Mouse (Mus musculus) adrenal gland (tissue): ENCODE data around the gene Cfap161.

Source experiments
- intact Hi-C: fragments of 180-260 bp; cut with DNase I; formaldehyde crosslinking; loops from one replicate; pipeline ENCODE4 v1.15.1; 2025
- long read RNA-seq, 2 experiments: library from polyadenylated mRNA; unstranded; transcript quantifications; one replicate each; pipeline ENCODE4 v2.0.0; 2020; ENCODE audit warnings: borderline replicate concordance in 1 of 2; ENCODE audit not compliant: insufficient replicate concordance in 1 of 2

The Cfap161 gene
- long read RNA-seq, experiment 1, partial matches to known transcripts: 0 of 1 reads
- long read RNA-seq, experiment 1, other reads (novel, unspliced or antisense): 1 of 1 reads
- long read RNA-seq, experiment 2: 0 reads

GRCm38 (mm10) chr7:83794705-83795104, at the start of gene Cfap161:
Gene Cfap161, minus strand, starts transcription at chr7:83794880.
- intact Hi-C loops: no loop called here

DNA sequence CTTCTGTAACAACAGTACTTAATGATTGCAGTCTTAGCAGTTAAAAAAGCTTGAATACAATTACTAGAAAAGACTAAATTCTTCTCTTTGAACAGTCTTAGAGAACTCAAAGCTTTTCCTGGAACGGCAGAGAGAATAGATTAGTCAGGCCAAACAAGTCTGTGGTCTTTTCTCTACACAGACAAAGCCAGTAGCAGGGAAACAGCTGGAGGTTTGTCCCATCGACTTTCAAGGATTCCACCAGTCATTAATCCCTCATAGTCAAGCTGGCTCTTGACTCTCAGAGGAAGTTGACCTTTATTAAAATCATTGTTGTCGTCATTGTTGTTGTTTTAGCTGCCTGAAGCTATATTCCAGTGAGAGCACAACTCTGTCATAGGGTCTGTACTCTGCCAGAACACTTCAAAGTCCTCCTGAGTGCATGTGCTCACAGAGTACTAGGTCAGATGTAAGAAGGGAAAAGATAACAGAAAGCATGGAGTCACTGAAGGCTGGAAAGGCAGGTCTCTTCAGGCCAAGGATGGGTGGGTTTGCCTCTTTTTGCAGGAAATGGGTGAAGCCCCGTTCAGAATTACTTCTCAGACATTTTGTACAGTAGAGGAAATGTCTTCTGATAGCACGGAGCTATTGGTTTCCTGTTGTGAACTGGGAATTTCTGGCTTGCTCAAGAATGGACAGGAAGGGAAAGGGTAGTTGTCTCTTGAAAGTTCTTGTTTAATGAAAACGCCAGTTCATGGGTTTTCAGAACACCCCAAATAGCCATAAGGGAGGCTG, 48.0 kb upstream of the Cfap161 start:
- intact Hi-C loops: no loop called here

DNA sequence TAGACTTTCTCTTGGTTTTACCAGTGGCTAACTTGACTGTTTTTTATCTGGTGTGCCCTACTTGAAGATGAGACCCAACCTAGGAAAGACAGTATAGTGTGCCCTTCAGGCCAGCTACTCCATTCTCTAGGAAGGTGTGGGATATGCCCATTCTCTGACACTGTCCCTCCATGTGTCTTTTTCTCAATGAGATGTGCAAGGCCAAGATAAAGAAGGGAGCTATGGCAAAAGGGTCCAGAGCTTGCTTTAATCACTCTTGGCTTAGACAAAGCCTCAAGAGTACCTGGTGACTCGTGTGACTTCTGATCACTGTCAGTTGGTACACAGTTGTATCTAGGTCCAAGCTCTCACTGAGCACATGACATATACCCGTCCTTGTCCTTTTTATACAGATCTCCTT, 45.4 kb upstream of the Cfap161 start:
- intact Hi-C loops: no loop called here

DNA sequence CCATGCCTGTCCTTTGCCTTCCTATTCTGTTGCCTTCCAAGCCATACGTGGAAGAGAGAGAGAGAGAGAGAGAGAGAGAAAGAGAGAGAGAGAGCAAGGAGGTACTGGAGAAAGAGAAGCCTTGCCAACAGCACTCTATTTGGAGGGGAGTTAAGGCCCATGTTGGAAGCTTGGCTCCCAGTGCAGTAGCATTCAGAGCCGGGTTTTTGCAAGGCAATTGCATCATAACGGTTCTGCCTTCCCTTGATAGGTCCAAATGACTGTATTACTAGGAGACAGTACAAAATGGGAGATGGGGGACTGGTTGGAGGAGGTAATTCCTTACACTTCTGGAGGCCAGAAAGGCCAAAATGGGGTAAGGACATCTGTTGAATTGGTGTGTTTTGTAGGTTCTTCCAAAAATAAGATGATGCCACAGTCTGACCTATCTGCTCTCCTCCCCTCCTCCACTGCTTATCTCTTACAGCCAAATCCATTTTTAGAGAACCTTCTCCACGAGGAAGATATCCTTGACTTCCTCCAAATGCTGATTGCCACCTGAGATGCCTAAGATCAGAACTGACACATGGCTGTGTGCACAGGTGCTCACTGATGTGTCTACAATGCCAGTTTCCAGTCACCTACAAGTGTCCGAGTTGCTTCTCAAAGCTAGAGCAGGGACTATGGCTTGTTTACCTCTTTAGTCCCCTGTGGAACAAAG, 44.0 kb upstream of the Cfap161 start:
- intact Hi-C loops: no loop called here

- intact Hi-C loops: no loop called here
Observed at GRCm38 (mm10) chr7:83829355-83829754, 34.7 kb upstream of the Cfap161 start.

DNA sequence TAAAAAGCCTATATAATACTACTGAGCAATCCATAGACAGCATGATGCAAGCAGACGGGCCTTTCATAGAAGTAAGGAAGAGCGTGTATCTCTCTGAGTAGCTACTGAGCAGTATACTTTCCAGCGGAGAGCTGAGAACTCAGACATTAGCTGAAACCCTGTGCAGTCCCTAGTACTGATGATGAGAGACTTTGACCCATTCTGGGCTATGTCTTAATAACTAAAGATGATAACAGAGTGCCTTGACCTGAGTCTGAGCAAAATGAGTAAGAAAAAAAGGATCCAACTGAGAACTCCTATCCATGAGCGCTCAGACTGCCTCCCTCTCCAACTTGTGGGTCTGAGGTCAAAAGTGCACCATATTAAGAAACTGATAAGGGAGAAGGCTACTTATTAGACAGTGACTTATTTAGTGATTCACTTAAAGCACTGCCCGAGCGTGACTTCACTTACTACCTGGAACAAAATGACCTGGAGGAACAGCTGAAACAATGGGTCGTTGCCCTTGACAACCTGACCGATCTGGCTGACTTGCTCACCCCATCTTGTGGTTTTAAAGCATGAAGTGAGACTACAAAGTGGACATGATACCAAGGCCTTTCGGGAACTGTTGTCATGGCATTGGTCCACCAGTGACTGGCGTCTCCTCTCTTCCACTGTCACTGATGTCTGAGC, 32.9 kb upstream of the Cfap161 start:
- intact Hi-C loops: no loop called here

DNA sequence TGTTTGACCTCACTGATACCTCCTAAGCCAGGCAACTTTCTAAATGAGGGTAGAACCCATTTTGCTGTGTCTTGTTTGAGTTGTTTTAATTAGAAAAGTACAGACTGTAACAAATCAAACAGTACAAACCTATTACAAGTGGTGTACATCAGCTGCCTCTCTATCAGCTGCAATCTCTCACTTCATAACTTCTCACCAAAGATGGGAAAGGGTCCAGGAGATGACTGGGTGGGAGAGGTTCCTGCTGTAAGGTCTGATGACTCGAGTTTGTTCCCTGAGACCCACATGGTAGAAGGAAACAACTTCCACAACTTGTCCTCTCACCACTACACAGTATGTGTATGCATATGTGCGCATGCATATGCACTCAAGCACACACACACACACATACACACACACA, 32.1 kb upstream of the Cfap161 start:
- intact Hi-C loops: no loop called here

DNA sequence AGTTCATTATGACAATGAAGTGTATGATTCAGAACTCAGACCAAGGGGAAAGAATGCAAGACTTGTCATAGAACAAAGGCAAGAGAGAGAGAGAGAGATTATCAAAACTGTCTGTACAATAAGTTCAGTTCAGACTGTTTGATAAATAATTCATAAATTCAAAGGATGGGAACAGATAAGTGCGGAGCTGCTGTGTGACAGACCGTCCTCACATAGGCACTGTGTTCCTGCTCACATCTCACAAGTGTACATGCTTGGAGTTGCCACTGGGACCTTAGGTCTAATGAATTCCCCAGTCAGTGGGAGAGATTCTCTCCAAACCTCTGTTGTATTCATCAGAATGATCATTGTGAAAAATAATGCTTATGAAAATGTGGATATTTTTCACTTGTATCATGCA, 27.3 kb upstream of the Cfap161 start:
- intact Hi-C loops: no loop called here

DNA sequence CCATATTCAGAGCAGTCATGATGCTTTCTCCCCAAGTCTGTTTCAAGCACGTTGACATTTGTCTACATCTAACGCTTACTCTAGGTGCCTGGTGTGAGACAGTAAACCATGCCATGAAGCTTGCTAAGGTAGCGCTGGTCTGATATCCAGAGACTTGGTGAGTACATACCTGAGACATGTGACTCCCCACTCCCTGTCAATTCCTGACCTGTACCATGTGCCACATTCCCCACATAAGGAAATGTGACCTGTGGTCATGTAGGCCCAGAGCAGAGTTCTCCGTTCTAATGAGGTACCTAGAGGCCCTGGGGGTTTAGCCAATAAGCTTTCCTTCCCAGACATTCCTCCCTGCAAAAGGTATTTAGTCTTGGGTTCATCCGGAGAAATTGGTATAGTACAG, 22.2 kb upstream of the Cfap161 start:
- intact Hi-C loops: no loop called here

DNA sequence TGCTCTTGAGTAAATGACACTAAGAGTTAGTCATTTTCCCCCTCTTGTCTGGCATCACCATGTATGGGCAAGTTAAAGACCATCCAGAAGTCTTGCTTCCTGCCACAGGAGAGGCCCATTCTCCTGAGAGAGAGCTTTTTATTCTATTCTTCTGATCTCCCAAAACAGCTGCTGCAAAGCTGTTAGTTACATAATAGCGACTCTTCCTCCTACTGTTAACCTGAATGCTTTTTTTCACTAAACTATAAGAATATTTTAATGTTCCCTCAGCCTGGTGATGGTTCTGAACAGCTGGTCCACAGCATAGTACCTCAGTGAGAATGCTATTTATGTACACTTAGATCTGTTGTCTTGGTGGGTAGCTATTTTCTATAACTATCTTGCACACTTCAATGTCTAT, 21.0 kb upstream of the Cfap161 start:
- intact Hi-C loops: no loop called here

- intact Hi-C loops: loop anchor here (5.0 kb wide), 1 partner anchor 68 kb away; the partner anchor contains the start of genes Mesd and Tlnrd1
Observed at GRCm38 (mm10) chr7:83813993-83814392, 19.3 kb upstream of the Cfap161 start.

- intact Hi-C loops: loop anchor here (5.0 kb wide), 1 partner anchor 69 kb away; the partner anchor contains the start of genes Mesd and Tlnrd1
Observed at GRCm38 (mm10) chr7:83813465-83813864, 18.8 kb upstream of the Cfap161 start.

- intact Hi-C loops: loop anchor here (5.0 kb wide), 1 partner anchor 69 kb away; the partner anchor contains the start of genes Mesd and Tlnrd1
Observed at GRCm38 (mm10) chr7:83813016-83813415, 18.3 kb upstream of the Cfap161 start.

- intact Hi-C loops: loop anchor here (5.0 kb wide), 1 partner anchor 70 kb away; the partner anchor contains the start of genes Mesd and Tlnrd1
Observed at GRCm38 (mm10) chr7:83812581-83812980, 17.9 kb upstream of the Cfap161 start.

DNA sequence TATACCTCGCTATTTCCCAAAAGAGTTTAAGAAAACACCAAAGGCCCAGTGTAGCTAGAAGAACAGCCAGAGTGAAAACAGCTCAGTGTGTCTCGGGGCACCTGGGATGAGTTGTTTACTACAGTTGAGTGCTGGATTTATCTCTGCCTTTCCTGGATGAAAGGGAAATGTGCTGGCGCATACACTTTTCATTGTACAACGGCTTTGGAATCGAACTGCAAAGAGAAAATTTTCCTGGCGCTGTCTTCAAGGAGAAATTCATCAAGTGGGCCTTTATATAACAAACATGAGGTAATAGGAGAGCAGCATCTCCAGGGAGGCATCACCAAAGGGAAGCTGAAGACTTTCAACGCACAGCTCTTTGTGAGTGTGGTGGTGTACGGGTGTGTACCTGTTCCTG, 17.2 kb upstream of the Cfap161 start:
- intact Hi-C loops: loop anchor here (5.0 kb wide), 1 partner anchor 70 kb away; the partner anchor contains the start of genes Mesd and Tlnrd1

DNA sequence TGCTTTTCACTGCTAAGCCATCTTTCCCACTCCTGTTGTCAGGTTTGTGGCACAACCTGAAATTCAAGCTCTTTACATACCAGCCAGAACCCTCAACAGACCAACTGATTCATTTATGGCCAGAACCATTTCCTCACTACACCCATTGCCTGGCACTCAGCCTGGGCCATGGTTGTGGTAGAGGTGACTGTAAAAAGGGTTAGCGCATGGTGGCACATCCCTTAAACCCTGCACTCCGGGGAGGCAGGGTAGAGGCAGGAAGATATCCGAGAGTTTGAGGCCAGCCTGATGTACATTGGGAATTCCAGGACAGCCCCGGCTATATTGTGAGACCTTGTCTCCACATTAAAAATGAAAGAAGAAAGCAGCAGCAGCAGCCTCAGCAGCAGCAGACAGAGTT, 16.8 kb upstream of the Cfap161 start:
- intact Hi-C loops: loop anchor here (5.0 kb wide), 1 partner anchor 71 kb away; the partner anchor contains the start of genes Mesd and Tlnrd1

GRCm38 (mm10) chr7:83810141-83811100, 15.7 kb upstream of the Cfap161 start:
- intact Hi-C loops: loop anchor here (5.0 kb wide), 1 partner anchor 72 kb away; the partner anchor contains the start of genes Mesd and Tlnrd1

DNA sequence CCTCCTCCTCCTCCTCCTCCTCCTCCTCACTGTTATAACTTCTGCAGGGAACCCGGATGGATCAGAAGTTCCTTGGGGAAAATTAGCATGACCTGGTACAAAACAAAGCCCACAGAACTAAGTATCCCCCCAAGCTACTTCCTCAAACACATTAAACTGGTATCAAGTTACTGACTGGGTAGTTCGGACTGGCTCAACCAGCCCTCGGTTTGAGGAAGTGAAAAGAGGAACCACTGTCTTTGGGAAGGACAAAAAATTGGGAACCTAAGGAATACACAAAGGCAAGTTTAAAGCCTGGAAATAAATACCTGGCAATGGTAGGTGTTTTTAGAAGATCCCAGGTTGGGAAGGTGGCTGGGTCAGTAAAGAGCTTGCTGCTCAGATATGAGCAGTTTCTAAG, 15.0 kb upstream of the Cfap161 start:
- intact Hi-C loops: loop anchor here (5.0 kb wide), 1 partner anchor 73 kb away; the partner anchor contains the start of genes Mesd and Tlnrd1

- intact Hi-C loops: no loop called here
Observed at GRCm38 (mm10) chr7:83809060-83809459, 14.4 kb upstream of the Cfap161 start.

DNA sequence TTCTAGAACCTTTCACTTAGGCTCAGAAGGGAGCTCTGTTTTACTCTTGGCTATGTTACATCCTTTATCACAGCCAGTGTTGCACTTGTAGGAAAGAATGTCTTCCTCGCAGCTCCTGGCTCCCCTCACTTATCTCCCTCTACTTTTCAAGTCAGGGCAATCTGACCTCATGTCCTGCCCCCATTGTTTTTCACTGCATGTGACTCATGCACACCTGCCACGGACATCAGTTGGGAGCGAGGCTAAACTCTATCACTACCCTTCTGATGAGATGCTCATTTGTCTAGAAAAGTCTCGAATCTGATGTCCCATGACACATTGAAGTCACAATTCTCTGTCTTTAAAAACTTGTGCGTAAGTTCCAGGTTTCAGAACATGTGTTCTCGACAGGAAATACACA, 12.3 kb upstream of the Cfap161 start:
- intact Hi-C loops: no loop called here
